Mouse (Mus musculus) megakaryocyte-erythroid progenitor cell, adult 5-6 weeks (primary cell): ENCODE measurements around the gene Cbx8. TPM values are rescaled to one million over a fixed set of nuclear protein-coding genes. Genes with fewer than 3 reads are reported as not detected.

Experiments
- ATAC-seq: replicated peaks from 2 replicates; pipeline ENCODE4 v1.8.0; 2016; ENCODE audit warnings: mild to moderate bottlenecking, inconsistent platforms; ENCODE audit not compliant: severe bottlenecking, poor library complexity, low FRiP score, low TSS enrichment
- total RNA-seq, 2 experiments: library from RNA; stranded (forward) in 1 of 2; stranded (reverse) in 1 of 2; fragments of 200-1000, 215-1000 nt in 1 of 2; fragments of >200 nt in 1 of 2; fragmentation: Nextera tagmentation in 1 of 2; gene quantifications; 2 replicates each; pipeline ENCODE4 v1.2.3; 2014 to 2017

The Cbx8 gene
- total RNA-seq, 2 experiments from 2014 or later = 0.70 to 1.3 TPM

DNA sequence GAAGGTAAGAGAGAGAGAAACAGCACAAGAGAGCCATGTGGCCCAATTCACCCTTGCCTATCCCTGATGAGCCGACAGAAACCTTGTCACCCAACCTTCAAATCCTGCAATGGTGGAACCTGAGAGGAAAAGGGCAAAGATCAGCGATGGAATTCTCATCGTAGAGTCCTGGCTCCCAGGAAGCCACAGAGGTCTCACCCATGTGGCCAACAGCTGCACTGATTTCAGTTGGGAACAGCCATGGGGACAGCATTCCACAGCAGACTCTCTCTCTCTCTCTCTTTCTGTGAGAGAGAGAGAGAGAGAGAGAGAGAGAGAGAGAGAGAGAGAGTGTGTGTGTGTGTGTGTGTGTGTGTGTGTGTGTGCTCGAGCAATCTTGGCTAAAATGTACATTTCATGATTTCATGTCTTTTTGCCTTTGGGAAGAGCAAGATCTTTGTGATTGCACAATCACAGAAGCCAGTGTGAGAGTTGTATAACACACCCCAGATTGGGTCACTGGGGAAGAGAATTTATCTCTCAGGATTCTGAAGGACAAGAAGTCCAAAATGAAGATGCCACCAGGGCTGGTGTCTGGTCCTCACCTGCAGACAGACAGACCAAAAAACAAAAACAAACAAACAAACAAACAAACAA is 39.2 kb downstream of the Cbx8 start:
- no peak for ATAC-seq

DNA sequence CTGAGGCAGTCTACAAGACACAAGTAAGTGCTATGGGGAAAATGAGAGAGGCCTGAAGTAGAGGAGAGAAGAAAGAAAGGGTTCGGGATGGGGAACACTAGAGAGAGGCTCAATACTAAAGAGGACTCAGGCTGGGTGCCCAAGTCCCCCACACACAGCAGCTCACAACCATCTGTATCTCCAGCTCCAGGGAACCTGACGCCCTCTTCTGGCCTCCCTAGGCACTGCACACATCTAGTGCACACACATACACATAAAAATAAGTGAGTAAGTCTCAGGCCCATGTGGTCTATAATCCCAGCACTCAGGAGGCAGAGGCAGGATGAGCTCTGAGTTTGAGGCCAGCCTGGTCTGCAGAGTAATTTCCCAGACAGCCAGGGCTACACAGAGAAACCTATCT is 39.9 kb downstream of the Cbx8 start:
- no peak for ATAC-seq

DNA sequence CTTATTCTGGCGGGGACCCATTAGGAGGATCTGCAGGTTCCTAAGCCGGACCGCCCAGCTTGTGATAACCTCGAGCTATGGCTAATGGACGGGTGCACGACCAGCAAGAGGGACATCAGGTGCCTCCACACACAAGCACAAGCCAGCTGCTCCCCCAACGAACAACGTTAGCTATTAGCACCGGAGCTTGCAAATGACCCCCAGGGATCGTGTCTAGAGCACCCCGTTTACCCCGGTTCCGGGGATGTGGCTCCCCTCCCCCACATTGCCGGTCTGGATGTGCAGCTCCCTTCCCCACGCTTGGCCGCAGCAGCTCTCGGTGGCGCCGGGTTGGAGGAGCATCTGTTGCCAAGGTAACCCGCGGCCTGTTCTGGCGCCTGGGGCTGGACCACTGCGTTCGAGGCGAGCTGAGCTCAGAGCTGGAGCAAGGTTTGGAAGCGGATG is 41.4 kb downstream of the Cbx8 start:
- no peak for ATAC-seq

DNA sequence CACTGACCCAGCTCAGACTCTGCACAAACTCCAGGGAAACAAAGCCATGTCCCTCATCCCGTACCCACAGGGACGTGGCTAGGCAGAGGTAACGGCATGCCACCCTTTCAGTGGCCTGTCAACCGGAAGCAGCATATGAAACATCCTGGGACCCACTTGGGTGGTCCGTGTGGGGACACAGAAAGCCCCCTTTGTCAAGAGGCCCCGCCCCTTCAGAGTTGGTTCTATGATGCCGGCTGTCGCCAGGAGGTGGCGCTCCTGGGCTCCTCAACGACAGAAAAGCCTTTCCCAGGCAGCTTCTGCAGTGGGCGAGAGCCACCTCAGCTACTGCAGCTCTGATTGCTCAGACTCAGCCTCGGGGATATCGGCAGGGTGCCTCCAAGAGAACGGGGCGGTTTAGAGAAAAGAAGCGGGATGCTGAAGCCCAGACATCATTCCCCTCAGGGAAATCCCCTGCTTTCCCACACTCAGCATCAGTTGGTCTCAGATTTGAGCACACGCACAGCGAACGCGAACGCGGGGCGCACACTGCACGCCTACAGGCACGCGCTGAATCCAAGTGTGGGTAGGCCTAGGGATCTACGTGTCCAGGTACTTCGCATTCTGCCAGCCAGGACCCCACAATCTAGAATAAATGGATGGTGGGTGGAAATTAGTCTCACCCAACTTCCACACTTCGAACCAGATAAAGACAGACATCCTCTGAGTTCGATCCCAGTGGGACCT is 42.1 kb downstream of the Cbx8 start:
- ATAC-seq = peak; percentile 77

DNA sequence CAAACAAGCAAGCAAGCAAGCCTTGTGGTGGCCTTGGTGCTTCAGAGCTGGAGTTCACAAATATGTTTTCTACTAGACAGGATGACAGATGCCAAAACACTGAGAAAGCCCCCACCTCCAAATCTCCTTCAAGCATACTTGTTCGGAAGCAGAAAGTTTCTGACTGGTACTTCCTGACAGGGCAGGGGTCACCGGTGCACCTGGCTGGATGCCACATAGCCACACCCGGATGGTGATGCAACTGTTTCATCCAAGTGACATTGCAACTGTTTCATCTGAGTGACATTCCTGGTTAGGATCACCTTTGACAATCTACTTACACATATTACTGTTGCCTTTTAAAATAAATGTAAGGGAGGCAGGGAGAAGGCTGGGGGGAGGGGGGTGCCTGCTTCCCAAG is 43.6 kb downstream of the Cbx8 start:
- ATAC-seq = no peak

DNA sequence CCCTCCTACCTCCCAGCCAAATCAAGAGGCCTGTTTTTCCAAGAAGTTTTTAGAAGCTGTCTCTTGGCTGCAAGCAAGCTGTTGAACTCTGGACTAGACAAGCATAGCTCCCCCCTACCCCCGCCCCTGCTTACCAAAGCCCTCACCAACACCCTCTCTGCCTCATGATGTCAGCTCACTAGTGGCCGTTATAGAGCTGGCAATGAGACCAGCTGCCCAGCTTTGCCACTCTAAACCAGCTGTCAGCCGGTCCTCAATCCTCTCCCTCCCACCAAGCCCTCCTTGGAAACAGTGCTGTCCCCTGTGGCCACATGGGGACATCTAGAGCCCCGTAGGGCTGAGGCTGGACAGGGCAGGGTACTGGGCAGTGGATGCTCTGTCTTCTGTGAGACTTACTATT is 45.3 kb downstream of the Cbx8 start:
- no peak for ATAC-seq

DNA sequence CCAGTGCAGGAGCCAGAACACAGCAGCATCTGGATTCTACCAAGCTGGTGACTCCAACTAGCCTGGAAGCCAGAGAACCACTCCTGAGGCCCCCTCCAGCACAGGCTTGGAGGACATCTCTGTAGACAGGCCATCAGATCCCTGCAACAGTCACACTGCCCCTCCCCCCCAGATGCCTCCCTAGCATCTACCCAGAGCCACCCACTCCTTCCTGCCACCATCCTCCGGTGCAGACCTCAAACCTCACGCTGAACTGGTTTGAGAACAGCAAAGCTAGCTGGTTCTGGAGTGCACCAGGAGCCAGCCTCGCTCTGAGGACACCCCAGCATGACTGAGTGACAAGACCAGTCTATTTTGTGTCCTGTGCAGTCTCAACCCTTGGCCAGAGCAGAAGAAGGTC is 48.0 kb downstream of the Cbx8 start:
- ATAC-seq = no peak

DNA sequence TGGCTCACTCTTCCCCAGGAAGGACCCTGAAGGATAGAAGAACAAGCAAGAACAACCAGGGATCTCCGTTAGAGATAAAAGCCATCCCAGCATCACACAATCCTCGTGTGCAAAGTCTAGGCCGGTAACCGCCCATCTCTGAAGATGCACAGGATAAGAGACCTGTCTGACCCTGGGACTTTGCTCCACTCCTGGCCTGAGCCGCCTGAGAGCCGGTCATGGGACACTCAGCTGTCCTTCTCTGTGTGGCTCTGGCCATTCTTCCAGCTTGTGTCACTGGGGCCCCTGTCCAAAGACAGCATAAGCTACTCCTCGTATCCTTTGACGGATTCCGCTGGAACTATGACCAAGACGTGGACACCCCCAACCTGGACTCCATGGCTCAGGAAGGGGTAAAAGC is 52.8 kb downstream of the Cbx8 start, which contains the start of gene Enpp7:
TSS of gene Enpp7 (plus strand) at position 190 of the 400 bp plus-strand sequence.
- ATAC-seq = no peak

Other genes starting within 250 kb of the Cbx8 start
- not detected in 2 replicates for gene Rbfox3, start 129.4 kb downstream of the Cbx8 start, total RNA-seq (2014; fragmentation: Nextera tagmentation)
- not detected in 2 replicates for gene Rbfox3, start 129.4 kb downstream of the Cbx8 start, total RNA-seq (2017)
- gene Enpp7, start 52.8 kb downstream of the Cbx8 start, total RNA-seq (2014; fragmentation: Nextera tagmentation) = not detected in 2 replicates
- not detected in 2 replicates for gene Enpp7, start 52.8 kb downstream of the Cbx8 start, total RNA-seq (2017)
- 9.7 and 10.4 TPM in 2 replicates for gene Cbx2, start 18.0 kb downstream of the Cbx8 start, total RNA-seq (2014; fragmentation: Nextera tagmentation)
- gene Cbx2, start 18.0 kb downstream of the Cbx8 start, total RNA-seq (2017) = 6.2 and 6.4 TPM in 2 replicates
- 5.2 and 5.4 TPM in 2 replicates for gene Cbx4, start 45.3 kb upstream of the Cbx8 start, total RNA-seq (2014; fragmentation: Nextera tagmentation)
- 3.9 and 11.6 TPM in 2 replicates for gene Cbx4, start 45.3 kb upstream of the Cbx8 start, total RNA-seq (2017)
- gene Tbc1d16, start 187.5 kb upstream of the Cbx8 start, total RNA-seq (2014; fragmentation: Nextera tagmentation) = 0.35 and 1.2 TPM in 2 replicates
- gene Tbc1d16, start 187.5 kb upstream of the Cbx8 start, total RNA-seq (2017) = 0.61 and 2.0 TPM in 2 replicates
- gene Ccdc40, start 187.6 kb upstream of the Cbx8 start, total RNA-seq (2014; fragmentation: Nextera tagmentation) = 6.4 and 8.6 TPM in 2 replicates
- gene Ccdc40, start 187.6 kb upstream of the Cbx8 start, total RNA-seq (2017) = 4.3 and 13.1 TPM in 2 replicates
- 33.7 and 44.1 TPM in 2 replicates for gene Gaa, start 226.9 kb upstream of the Cbx8 start, total RNA-seq (2014; fragmentation: Nextera tagmentation)
- gene Gaa, start 226.9 kb upstream of the Cbx8 start, total RNA-seq (2017) = 22.6 and 34.2 TPM in 2 replicates